Mouse (Mus musculus): ENCODE measurements around the gene Agpat1. TPM values are rescaled to one million over a fixed set of nuclear protein-coding genes. Genes with fewer than 3 reads are reported as not detected.

Gene Agpat1
- polyA plus RNA-seq, 1 experiment from 2014 or later, result 54.8 TPM

- Histone ChIP-seq H3K9ac (no peak overlapping the region; the same call in 1 of the 2 replicates), H3K36me3 (peaks cover 55% of the 10 kb centered on the region), H3K4me2 (replicated peaks) (no peak overlapping the region), H3K9me3 (no peaks in the 10 kb centered on the region), H3K4me3 (no peak overlapping the region), H3K27ac (no peak overlapping the region), H3K27me3 (no peaks in the 10 kb centered on the region), H3K4me1 (peaks cover 15% of the 10 kb centered on the region)
- WGBS, result 92% methylated on average over 14 of the region's 14 CpGs
- ATAC-seq (ENCODE audit: insufficient number of reproducible peaks, insufficient read depth, low FRiP score, low TSS enrichment), result no peak
Measured at GRCm38 (mm10) chr17:34650781-34651180, 46.7 kb downstream of the Agpat1 start.

DNA sequence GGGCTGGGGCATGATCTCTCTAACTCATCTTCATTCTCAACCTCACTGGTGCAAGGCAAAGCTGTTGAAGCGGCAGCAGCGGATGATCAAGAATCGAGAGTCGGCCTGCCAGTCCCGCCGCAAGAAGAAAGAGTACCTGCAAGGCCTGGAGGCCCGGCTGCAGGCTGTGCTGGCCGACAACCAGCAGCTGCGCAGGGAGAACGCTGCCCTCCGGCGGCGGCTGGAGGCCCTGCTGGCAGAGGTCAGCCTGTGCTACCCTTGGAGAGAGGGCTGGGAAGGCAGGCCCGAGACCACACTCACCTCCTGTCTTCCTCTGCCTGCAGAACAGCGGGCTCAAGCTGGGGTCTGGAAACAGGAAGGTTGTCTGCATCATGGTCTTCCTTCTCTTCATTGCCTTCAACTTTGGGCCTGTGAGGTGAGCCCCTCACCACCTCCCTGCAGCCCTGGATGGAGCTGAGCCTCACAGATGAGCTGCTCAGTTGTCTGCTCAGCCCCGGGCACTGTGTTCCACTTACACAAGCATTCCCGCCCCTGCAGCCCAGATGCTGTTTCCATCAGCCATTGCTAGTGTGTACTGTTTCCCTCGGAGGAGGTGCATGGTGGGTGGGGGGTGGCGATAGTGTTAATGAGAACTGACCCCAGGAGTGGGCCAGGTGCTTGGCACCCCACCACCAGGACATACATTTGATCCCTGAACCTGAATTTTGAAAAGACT lies 47.6 kb downstream of the Agpat1 start:
- no peaks in the 10 kb centered on the region for H3K9me3 ChIP-seq
- no peak overlapping the region for H3K27ac ChIP-seq
- no peak for ATAC-seq (ENCODE audit: insufficient number of reproducible peaks, insufficient read depth, low FRiP score, low TSS enrichment)
- H3K4me1 ChIP-seq, result peaks cover 12% of the 10 kb centered on the region
- H3K4me2 ChIP-seq (replicated peaks), result no peak overlapping the region
- no peak overlapping the region for H3K9ac ChIP-seq
- H3K4me3 ChIP-seq, result no peak overlapping the region
- peaks cover 55% of the 10 kb centered on the region for H3K36me3 ChIP-seq
- WGBS, result 54% methylated on average over 19 of the region's 19 CpGs
- no peaks in the 10 kb centered on the region for H3K27me3 ChIP-seq

GRCm38 (mm10) chr17:34652546-34652945 lies 48.5 kb downstream of the Agpat1 start:
- no peak overlapping the region for H3K9ac ChIP-seq
- no peaks in the 10 kb centered on the region for H3K9me3 ChIP-seq
- 95% methylated on average over 10 of the region's 10 CpGs for WGBS
- H3K4me3 ChIP-seq, result no peak overlapping the region
- no peak overlapping the region for H3K27ac ChIP-seq
- ATAC-seq (ENCODE audit: insufficient number of reproducible peaks, insufficient read depth, low FRiP score, low TSS enrichment), result no peak
- H3K4me1 ChIP-seq, result peaks cover 12% of the 10 kb centered on the region
- H3K36me3 ChIP-seq, result peaks cover 55% of the 10 kb centered on the region
- no peak overlapping the region for H3K4me2 ChIP-seq (replicated peaks)
- no peaks in the 10 kb centered on the region for H3K27me3 ChIP-seq

- Histone ChIP-seq H3K27me3 (no peaks in the 10 kb centered on the region), H3K27ac (no peak overlapping the region), H3K9me3 (no peaks in the 10 kb centered on the region), H3K4me3 (no peak overlapping the region), H3K9ac (no peak overlapping the region), H3K4me2 (replicated peaks) (no peak overlapping the region), H3K36me3 (peaks cover 55% of the 10 kb centered on the region), H3K4me1 (peaks cover 8% of the 10 kb centered on the region)
- ATAC-seq (ENCODE audit: insufficient number of reproducible peaks, insufficient read depth, low FRiP score, low TSS enrichment), result no peak
- 93% methylated on average over 8 of the region's 8 CpGs for WGBS
Measured at GRCm38 (mm10) chr17:34652985-34653384, 48.9 kb downstream of the Agpat1 start.

DNA sequence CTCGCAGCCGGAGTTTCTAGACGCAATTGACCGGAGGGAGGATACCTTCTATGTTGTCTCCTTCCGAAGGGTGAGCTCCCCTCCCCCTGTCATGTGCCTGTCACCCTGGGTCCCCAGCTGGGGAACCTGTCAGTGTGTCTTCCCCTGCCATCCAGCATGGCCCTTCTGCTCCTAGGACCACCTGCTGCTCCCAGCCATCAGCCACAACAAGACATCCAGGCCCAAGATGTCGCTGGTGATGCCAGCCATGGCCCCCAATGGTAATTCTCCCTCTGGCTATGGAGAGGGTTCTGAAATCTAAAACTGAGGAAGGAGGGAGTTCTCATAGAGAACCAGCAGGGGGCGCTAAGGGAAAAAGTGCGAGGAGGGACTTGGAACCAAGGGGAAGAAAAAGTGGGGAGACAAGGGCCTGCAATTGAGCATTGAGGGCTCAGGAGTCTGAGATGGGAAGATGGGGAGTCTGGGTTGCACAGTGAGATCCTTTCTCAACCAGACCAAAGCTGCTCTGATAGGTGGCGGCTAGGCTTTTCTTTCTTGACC lies 49.8 kb downstream of the Agpat1 start:
- WGBS, result 67% methylated on average over 9 of the region's 9 CpGs
- Histone ChIP-seq H3K4me1 (no peaks in the 10 kb centered on the region; the same call in 1 of the 2 replicates), H3K36me3 (peaks cover 55% of the 10 kb centered on the region), H3K9ac (no peak overlapping the region), H3K4me3 (no peak overlapping the region), H3K4me2 (replicated peaks) (no peak overlapping the region), H3K27me3 (0 out of 2 replicates have a peak, but pooled peaks cover 2% of the 10 kb centered on the region), H3K9me3 (no peaks in the 10 kb centered on the region), H3K27ac (no peak overlapping the region)
- no peak for ATAC-seq (ENCODE audit: insufficient number of reproducible peaks, insufficient read depth, low FRiP score, low TSS enrichment)

GRCm38 (mm10) chr17:34654392-34654791 lies 50.3 kb downstream of the Agpat1 start:
- peaks cover 8% of the 10 kb centered on the region; the same call in 1 of the 2 replicates for H3K27me3 ChIP-seq
- no peak overlapping the region for H3K4me2 ChIP-seq (replicated peaks)
- no peak overlapping the region for H3K4me3 ChIP-seq
- no peak for ATAC-seq (ENCODE audit: insufficient number of reproducible peaks, insufficient read depth, low FRiP score, low TSS enrichment)
- no peaks in the 10 kb centered on the region for H3K4me1 ChIP-seq
- peaks cover 49% of the 10 kb centered on the region for H3K36me3 ChIP-seq
- 0 out of 2 replicates have a peak overlapping the region, but pooled peaks have one; percentile 1 for H3K9ac ChIP-seq
- H3K27ac ChIP-seq, result no peak overlapping the region
- no peaks in the 10 kb centered on the region for H3K9me3 ChIP-seq
- 93% methylated on average over 13 of the region's 13 CpGs for WGBS

DNA sequence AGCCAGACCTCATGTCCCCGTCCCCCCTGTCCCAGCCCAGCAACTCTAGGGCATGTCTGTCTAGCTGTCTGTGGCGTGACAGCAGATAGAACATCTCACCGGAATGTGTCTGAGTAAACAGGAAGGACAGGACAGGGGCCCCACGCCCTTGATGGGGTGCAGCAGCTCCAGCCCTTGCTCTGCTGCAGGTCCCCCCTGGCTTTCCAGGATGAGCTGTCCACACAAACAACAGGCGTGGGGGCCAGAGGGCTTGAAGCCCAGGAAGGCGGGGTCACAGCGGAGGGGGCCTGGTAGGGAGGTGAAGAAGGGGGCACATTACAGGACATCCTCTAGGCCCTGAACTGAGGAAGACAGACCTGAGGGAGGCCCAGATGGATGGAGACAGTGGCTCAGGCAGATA lies 51.1 kb downstream of the Agpat1 start:
- Histone ChIP-seq H3K27ac (no peak overlapping the region), H3K4me3 (no peak overlapping the region), H3K4me2 (replicated peaks) (no peak overlapping the region), H3K27me3 (peaks cover 16% of the 10 kb centered on the region), H3K36me3 (peaks cover 42% of the 10 kb centered on the region), H3K9me3 (no peaks in the 10 kb centered on the region), H3K9ac (no peak overlapping the region), H3K4me1 (no peaks in the 10 kb centered on the region)
- 83% methylated on average over 7 of the region's 7 CpGs for WGBS
- no peak for ATAC-seq (ENCODE audit: insufficient number of reproducible peaks, insufficient read depth, low FRiP score, low TSS enrichment)

DNA sequence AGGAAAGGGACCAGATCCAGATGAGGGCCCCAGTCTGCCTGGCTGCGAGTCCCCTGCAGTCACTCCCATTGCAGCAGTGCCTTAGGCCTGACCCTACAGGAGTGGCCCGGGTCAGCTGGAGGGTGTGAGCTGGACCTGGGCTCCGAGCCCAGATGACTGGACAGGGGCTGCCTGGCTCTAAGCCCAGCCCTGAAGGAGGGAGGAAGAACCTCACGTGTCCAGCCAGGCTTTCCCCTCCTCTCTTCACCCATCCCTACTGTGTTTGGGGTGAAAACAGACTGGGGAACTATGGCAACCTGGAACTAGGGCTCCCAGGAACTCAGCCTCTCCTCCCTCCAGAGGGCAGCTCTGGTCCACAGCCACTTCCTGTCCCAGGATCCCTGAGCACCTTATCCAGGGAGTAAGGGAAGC lies 51.5 kb downstream of the Agpat1 start:
- Histone ChIP-seq H3K4me2 (replicated peaks) (no peak overlapping the region), H3K4me3 (no peak overlapping the region)
- ATAC-seq (ENCODE audit: insufficient number of reproducible peaks, insufficient read depth, low FRiP score, low TSS enrichment), result no peak

DNA sequence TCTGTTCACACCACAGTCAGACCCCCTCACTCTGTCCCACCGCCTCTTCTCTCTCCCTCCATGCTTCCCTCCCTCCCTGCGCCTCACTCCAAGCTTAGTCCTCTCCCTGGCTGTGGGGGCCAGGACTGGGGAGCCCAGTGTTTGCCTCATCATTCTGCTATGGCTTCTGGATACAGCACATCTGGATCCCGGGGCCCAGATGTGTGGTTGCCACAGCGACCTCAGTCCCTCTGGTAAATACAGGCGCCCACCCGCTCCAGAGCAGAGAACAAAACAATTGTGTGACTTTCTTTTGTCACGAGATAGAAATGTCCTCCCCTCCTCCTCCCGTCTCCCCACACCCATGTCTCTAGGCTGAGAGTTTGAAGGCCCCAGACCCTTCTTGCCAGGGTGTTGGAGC lies 52.6 kb downstream of the Agpat1 start:
- H3K4me2 ChIP-seq (replicated peaks), result no peak overlapping the region
- WGBS, result 63% methylated on average over 8 of the region's 8 CpGs
- no peak for ATAC-seq (ENCODE audit: insufficient number of reproducible peaks, insufficient read depth, low FRiP score, low TSS enrichment)

More for the DNA sequence above, 51.5 kb downstream of the Agpat1 start:
- peaks cover 20% of the 10 kb centered on the region for H3K27me3 ChIP-seq
- WGBS, result 76% methylated on average over 4 of the region's 4 CpGs
- H3K9ac ChIP-seq, result no peak overlapping the region
- no peak overlapping the region for H3K27ac ChIP-seq
- peaks cover 37% of the 10 kb centered on the region for H3K36me3 ChIP-seq
- no peaks in the 10 kb centered on the region for H3K4me1 ChIP-seq
- H3K9me3 ChIP-seq, result no peaks in the 10 kb centered on the region

GRCm38 (mm10) chr17:34657271-34657670 lies 53.2 kb downstream of the Agpat1 start:
- Histone ChIP-seq H3K4me3 (no peak overlapping the region), H3K9ac (no peak overlapping the region), H3K36me3 (peaks cover 20% of the 10 kb centered on the region), H3K27ac (no peak overlapping the region), H3K4me1 (0 out of 2 replicates have a peak, but pooled peaks cover 7% of the 10 kb centered on the region), H3K27me3 (peaks cover 31% of the 10 kb centered on the region), H3K4me2 (replicated peaks) (no peak overlapping the region), H3K9me3 (no peaks in the 10 kb centered on the region)
- ATAC-seq (ENCODE audit: insufficient number of reproducible peaks, insufficient read depth, low FRiP score, low TSS enrichment), result no peak
- 21% methylated on average over 2 of the region's 2 CpGs for WGBS

More for the DNA sequence above, 52.6 kb downstream of the Agpat1 start:
- Histone ChIP-seq H3K4me1 (0 out of 2 replicates have a peak, but pooled peaks cover 7% of the 10 kb centered on the region), H3K4me3 (no peak overlapping the region), H3K9ac (no peak overlapping the region), H3K27ac (no peak overlapping the region), H3K27me3 (peaks cover 31% of the 10 kb centered on the region), H3K9me3 (no peaks in the 10 kb centered on the region), H3K36me3 (peaks cover 27% of the 10 kb centered on the region)

DNA sequence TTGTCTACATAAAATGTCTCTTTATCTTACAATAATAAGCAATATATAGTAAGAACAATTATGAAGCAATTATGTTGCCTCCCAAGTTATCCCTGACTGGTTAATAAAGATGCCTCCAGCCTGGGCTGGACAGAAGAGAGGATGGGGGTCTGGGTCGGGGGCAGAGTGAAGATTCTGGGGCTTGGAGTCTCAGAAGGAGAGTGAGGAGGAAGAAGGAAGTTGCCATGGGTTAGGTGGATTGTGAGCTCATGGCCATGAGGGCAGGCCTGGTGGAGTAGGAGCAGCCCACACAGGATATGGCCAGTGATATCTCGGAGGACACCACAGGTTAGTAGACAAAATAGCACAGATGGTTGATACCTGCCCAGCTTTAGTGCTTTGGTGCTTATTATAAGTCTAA lies 54.1 kb downstream of the Agpat1 start:
- H3K4me1 ChIP-seq, result 0 out of 2 replicates have a peak, but pooled peaks cover 7% of the 10 kb centered on the region
- no peak overlapping the region for H3K4me2 ChIP-seq (replicated peaks)
- ATAC-seq (ENCODE audit: insufficient number of reproducible peaks, insufficient read depth, low FRiP score, low TSS enrichment), result no peak
- no peaks in the 10 kb centered on the region for H3K9me3 ChIP-seq
- WGBS, result 83% methylated on average over 2 of the region's 2 CpGs
- H3K9ac ChIP-seq, result no peak overlapping the region
- peaks cover 12% of the 10 kb centered on the region for H3K36me3 ChIP-seq
- H3K27me3 ChIP-seq, result peaks cover 36% of the 10 kb centered on the region
- H3K27ac ChIP-seq, result no peak overlapping the region
- H3K4me3 ChIP-seq, result no peak overlapping the region

DNA sequence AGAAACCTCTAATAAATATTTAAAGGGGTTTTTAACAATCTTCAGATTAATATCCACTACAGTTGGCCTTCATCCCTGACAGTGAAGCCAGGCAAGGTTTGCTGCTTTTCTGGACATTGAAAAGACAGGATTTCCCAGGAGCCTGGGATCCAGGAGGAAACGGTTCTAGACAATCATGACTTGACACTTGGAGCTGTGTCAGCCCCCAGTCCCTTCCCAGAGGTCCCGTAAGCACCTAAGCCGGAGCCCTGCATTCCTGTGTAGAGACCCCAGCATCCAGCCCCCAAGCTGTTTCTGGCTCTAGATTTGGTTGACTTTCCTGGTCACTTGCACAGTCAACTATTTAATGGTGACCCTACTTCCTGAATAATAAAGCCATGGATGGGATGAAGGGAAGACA lies 54.5 kb downstream of the Agpat1 start:
- WGBS, result 79% methylated on average over 3 of the region's 3 CpGs
- Histone ChIP-seq H3K4me3 (no peak overlapping the region), H3K27me3 (peaks cover 37% of the 10 kb centered on the region), H3K9ac (no peak overlapping the region), H3K4me1 (0 out of 2 replicates have a peak, but pooled peaks cover 7% of the 10 kb centered on the region), H3K36me3 (peaks cover 8% of the 10 kb centered on the region), H3K9me3 (no peaks in the 10 kb centered on the region), H3K27ac (no peak overlapping the region), H3K4me2 (replicated peaks) (no peak overlapping the region)
- ATAC-seq (ENCODE audit: insufficient number of reproducible peaks, insufficient read depth, low FRiP score, low TSS enrichment), result no peak
